Mouse (Mus musculus): ENCODE results near the gene Ppp4r4. TPM values are rescaled to one million over a fixed set of nuclear protein-coding genes. Genes with fewer than 3 reads are reported as not detected.
A peak's percentile ranks its signal among the peaks of the same experiment; 100 is the strongest.
"Not testable (repeated sequence)": the region's sequence is repeated elsewhere in the genome, so short reads cannot be mapped to it uniquely, and the experiment has no call there.

Ppp4r4 gene
- total RNA-seq, 1 experiment = 1.7 TPM

- DNase-seq (ENCODE audit: low read depth, low spot score) = no peak
- in situ Hi-C loops (cut with MboI; ENCODE audit: low sequenced_read_pairs in 2 of 2, unreplicated experiment in 2 of 2) = no loop called here
- H3K27ac ChIP-seq (ENCODE audit: insufficient read depth, low read depth, low read length, poor library complexity, severe bottlenecking) = peak overlapping the region; percentile 63; the same call in 1 of the 2 replicates
These were observed 33.1 kb downstream of the Ppp4r4 start for GRCm38 (mm10) chr12:103565151-103565550.

GRCm38 (mm10) chr12:103567129-103567528, 35.0 kb downstream of the Ppp4r4 start:
- DNase-seq (ENCODE audit: low read depth, low spot score) = no peak
- in situ Hi-C loops (cut with MboI; ENCODE audit: low sequenced_read_pairs in 2 of 2, unreplicated experiment in 2 of 2) = no loop called here
- H3K4me1 ChIP-seq (ENCODE audit: control insufficient read depth in 2 of 2, insufficient read depth in 2 of 2, low read length in 2 of 2, poor library complexity in 1 of 2) = peaks cover 0 to 9% of the 10 kb centered on the region in 2 experiments; a peak in 1 of 4 replicates
- no peaks in the 10 kb centered on the region for H3K36me3 ChIP-seq (ENCODE audit: control insufficient read depth, insufficient read depth, low read length, poor library complexity, severe bottlenecking)
- no peak overlapping the region for H3K27ac ChIP-seq (ENCODE audit: insufficient read depth, low read depth, low read length, poor library complexity, severe bottlenecking)
- TF ChIP-seq HCFC1 (IDR thresholded peaks at IDR 0.05; ENCODE audit: borderline replicate concordance, insufficient read depth, low read length) = no peak
- TF ChIP-seq ZC3H11A (IDR thresholded peaks at IDR 0.05; ENCODE audit: borderline replicate concordance, low read depth, low read length) = no peak
- TF ChIP-seq MAFK (IDR thresholded peaks at IDR 0.05; ENCODE audit: insufficient read depth, low read depth, low read length) = no peak
- TF ChIP-seq ZNF384 (IDR thresholded peaks at IDR 0.05; ENCODE audit: low read depth, low read length) = no peak
- TF ChIP-seq CHD2 (IDR thresholded peaks at IDR 0.05; ENCODE audit: low read depth, low read length) = no peak
- no peak overlapping the region for H3K4me3 ChIP-seq (ENCODE audit: insufficient read depth in 1 of 2, low read depth in 1 of 2, low read length in 2 of 2, poor library complexity in 1 of 2, severe bottlenecking in 1 of 2)
- H3K9me3 ChIP-seq (ENCODE audit: control insufficient read depth, insufficient read depth, low read depth, low read length) = no peaks in the 10 kb centered on the region
- no peak overlapping the region for H3K9ac ChIP-seq (ENCODE audit: insufficient read depth, low read depth, low read length, poor library complexity, severe bottlenecking)

More at GRCm38 (mm10) chr12:103565151-103565550, 33.1 kb downstream of the Ppp4r4 start:
- Histone ChIP-seq H3K9me3 (ENCODE audit: control insufficient read depth, insufficient read depth, low read depth, low read length) (no peaks in the 10 kb centered on the region), H3K36me3 (ENCODE audit: control insufficient read depth, insufficient read depth, low read length, poor library complexity, severe bottlenecking) (no peaks in the 10 kb centered on the region), H3K4me1 (ENCODE audit: control insufficient read depth in 2 of 2, insufficient read depth in 2 of 2, low read length in 2 of 2, poor library complexity in 1 of 2) (peaks cover 0 to 10% of the 10 kb centered on the region in 2 experiments; a peak in 1 of 4 replicates), H3K9ac (ENCODE audit: insufficient read depth, low read depth, low read length, poor library complexity, severe bottlenecking) (no peak overlapping the region), H3K4me3 (ENCODE audit: insufficient read depth in 1 of 2, low read depth in 1 of 2, low read length in 2 of 2, poor library complexity in 1 of 2, severe bottlenecking in 1 of 2) (no peak overlapping the region)
- 0 out of 2 replicates have a peak, but pooled peaks have one; percentile 38 for TF ChIP-seq MAFK (IDR thresholded peaks at IDR 0.05; ENCODE audit: insufficient read depth, low read depth, low read length)
- TF ChIP-seq HCFC1 (IDR thresholded peaks at IDR 0.05; ENCODE audit: borderline replicate concordance, insufficient read depth, low read length) = no peak

- Histone ChIP-seq H3K4me1 (ENCODE audit: control insufficient read depth in 2 of 2, insufficient read depth in 2 of 2, low read length in 2 of 2, poor library complexity in 1 of 2) (peaks cover 0 to 4% of the 10 kb centered on the region in 2 experiments; a peak in 1 of 4 replicates), H3K9ac (ENCODE audit: insufficient read depth, low read depth, low read length, poor library complexity, severe bottlenecking) (no peak overlapping the region), H3K27ac (ENCODE audit: insufficient read depth, low read depth, low read length, poor library complexity, severe bottlenecking) (no peak overlapping the region), H3K9me3 (ENCODE audit: control insufficient read depth, insufficient read depth, low read depth, low read length) (no peaks in the 10 kb centered on the region), H3K4me3 (ENCODE audit: insufficient read depth in 1 of 2, low read depth in 1 of 2, low read length in 2 of 2, poor library complexity in 1 of 2, severe bottlenecking in 1 of 2) (no peak overlapping the region), H3K36me3 (ENCODE audit: control insufficient read depth, insufficient read depth, low read length, poor library complexity, severe bottlenecking) (no peaks in the 10 kb centered on the region)
- DNase-seq (ENCODE audit: low read depth, low spot score) = no peak
- in situ Hi-C loops (cut with MboI; ENCODE audit: low sequenced_read_pairs in 2 of 2, unreplicated experiment in 2 of 2) = no loop called here
- TF ChIP-seq HCFC1 (IDR thresholded peaks at IDR 0.05; ENCODE audit: borderline replicate concordance, insufficient read depth, low read length) = no peak
- TF ChIP-seq CHD2 (IDR thresholded peaks at IDR 0.05; ENCODE audit: low read depth, low read length) = no peak
- no peak for TF ChIP-seq MAFK (IDR thresholded peaks at IDR 0.05; ENCODE audit: insufficient read depth, low read depth, low read length)
- no peak for TF ChIP-seq ZNF384 (IDR thresholded peaks at IDR 0.05; ENCODE audit: low read depth, low read length)
- no peak for TF ChIP-seq ZC3H11A (IDR thresholded peaks at IDR 0.05; ENCODE audit: borderline replicate concordance, low read depth, low read length)
These were observed 37.6 kb downstream of the Ppp4r4 start for GRCm38 (mm10) chr12:103569690-103570089.

- H3K4me1 ChIP-seq (ENCODE audit: control insufficient read depth in 2 of 2, insufficient read depth in 2 of 2, low read length in 2 of 2, poor library complexity in 1 of 2); in situ Hi-C loops (cut with MboI; ENCODE audit: low sequenced_read_pairs in 2 of 2, unreplicated experiment in 2 of 2); H3K9me3 ChIP-seq (ENCODE audit: control insufficient read depth, insufficient read depth, low read depth, low read length); H3K9ac ChIP-seq (ENCODE audit: insufficient read depth, low read depth, low read length, poor library complexity, severe bottlenecking); H3K27ac ChIP-seq (ENCODE audit: insufficient read depth, low read depth, low read length, poor library complexity, severe bottlenecking); DNase-seq (ENCODE audit: low read depth, low spot score); H3K36me3 ChIP-seq (ENCODE audit: control insufficient read depth, insufficient read depth, low read length, poor library complexity, severe bottlenecking); H3K4me3 ChIP-seq (ENCODE audit: insufficient read depth in 1 of 2, low read depth in 1 of 2, low read length in 2 of 2, poor library complexity in 1 of 2, severe bottlenecking in 1 of 2): not testable (repeated sequence)
These were observed 46.1 kb downstream of the Ppp4r4 start for GRCm38 (mm10) chr12:103578148-103578547.

- H3K36me3 ChIP-seq (ENCODE audit: control insufficient read depth, insufficient read depth, low read length, poor library complexity, severe bottlenecking) = no peaks in the 10 kb centered on the region
- no peaks in the 10 kb centered on the region for H3K4me1 ChIP-seq (ENCODE audit: control insufficient read depth in 2 of 2, insufficient read depth in 2 of 2, low read length in 2 of 2, poor library complexity in 1 of 2)
- in situ Hi-C loops (cut with MboI; ENCODE audit: low sequenced_read_pairs in 2 of 2, unreplicated experiment in 2 of 2) = no loop called here
- no peak for TF ChIP-seq ZNF384 (IDR thresholded peaks at IDR 0.05; ENCODE audit: low read depth, low read length)
- TF ChIP-seq ZC3H11A (IDR thresholded peaks at IDR 0.05; ENCODE audit: borderline replicate concordance, low read depth, low read length) = no peak
- TF ChIP-seq CHD2 (IDR thresholded peaks at IDR 0.05; ENCODE audit: low read depth, low read length) = no peak
- no peak for TF ChIP-seq HCFC1 (IDR thresholded peaks at IDR 0.05; ENCODE audit: borderline replicate concordance, insufficient read depth, low read length)
- no peak for TF ChIP-seq MAFK (IDR thresholded peaks at IDR 0.05; ENCODE audit: insufficient read depth, low read depth, low read length)
- no peak overlapping the region for H3K9ac ChIP-seq (ENCODE audit: insufficient read depth, low read depth, low read length, poor library complexity, severe bottlenecking)
- DNase-seq (ENCODE audit: low read depth, low spot score) = no peak
- no peak overlapping the region for H3K4me3 ChIP-seq (ENCODE audit: insufficient read depth in 1 of 2, low read depth in 1 of 2, low read length in 2 of 2, poor library complexity in 1 of 2, severe bottlenecking in 1 of 2)
- no peaks in the 10 kb centered on the region for H3K9me3 ChIP-seq (ENCODE audit: control insufficient read depth, insufficient read depth, low read depth, low read length)
- H3K27ac ChIP-seq (ENCODE audit: insufficient read depth, low read depth, low read length, poor library complexity, severe bottlenecking) = no peak overlapping the region
These were observed 51.7 kb downstream of the Ppp4r4 start for GRCm38 (mm10) chr12:103583771-103584170.

All from ES-E14 (cell line).